In genomic region chr14:98605772-98606171, GRCm38 (mm10) we compare ENCODE assay signal across 20 mouse cellular contexts.
"Had no signal": no experiment of that assay in that cellular context is flagged by ENCODE, and none has a peak within 500 bp of the region (broad histone marks: within the 10 kb centered on the region; RNA-seq: fewer than 3 reads in every experiment).

No protein-coding gene starts in this region.

- H3K4me1 ChIP-seq: lung, embryonic 15.5 days; megakaryocyte, embryonic 14.5 days; midbrain, embryonic 13.5 days; neural tube, embryonic 13.5 days; stomach, embryonic 15.5 days had no signal

- H3K9me3 ChIP-seq: lung, embryonic 15.5 days; midbrain, embryonic 10.5 days; midbrain, embryonic 13.5 days; neural tube, embryonic 13.5 days; stomach, embryonic 15.5 days had no signal

- DNase-seq: kidney, adult 2 months; kidney, postnatal 25 days; layer of hippocampus, postnatal 36 days; lung, adult 18-20 months; lung, postnatal 10 days; lung, postnatal 36 days; retina, postnatal 1 day; right cerebral cortex, postnatal 25 days; spleen, adult 18-20 months; thymus, postnatal 25 days had no signal

- H3K27me3 ChIP-seq: lung, embryonic 15.5 days; megakaryocyte, embryonic 14.5 days; midbrain, embryonic 13.5 days; neural tube, embryonic 13.5 days; stomach, embryonic 15.5 days had no signal

- H3K36me3 ChIP-seq: lung, embryonic 15.5 days; midbrain, embryonic 10.5 days; midbrain, embryonic 13.5 days; neural tube, embryonic 13.5 days; stomach, embryonic 15.5 days had no signal

- H3K4me3 ChIP-seq: lung, embryonic 15.5 days; megakaryocyte, embryonic 14.5 days; midbrain, embryonic 10.5 days; midbrain, embryonic 13.5 days; myocyte; neural tube, embryonic 13.5 days; stomach, embryonic 15.5 days had no signal

- H3K9ac ChIP-seq: liver, embryonic 14.5 days; lung, embryonic 15.5 days; midbrain, embryonic 13.5 days; neural tube, embryonic 13.5 days; stomach, embryonic 15.5 days had no signal

- ATAC-seq: midbrain, embryonic 13.5 days; midbrain, embryonic 16.5 days had no signal

- H3K27ac ChIP-seq: kidney, postnatal 0 days; liver, embryonic 14.5 days; lung, embryonic 15.5 days; midbrain, embryonic 10.5 days; midbrain, embryonic 13.5 days; neural tube, embryonic 13.5 days; stomach, embryonic 15.5 days had no signal
